Mouse (Mus musculus) liver, postnatal 0 days (tissue): ENCODE results near the gene Akr1b10. TPM values are rescaled to one million over a fixed set of nuclear protein-coding genes. Genes with fewer than 3 reads are reported as not detected.
"Not testable (repeated sequence)": the region's sequence is repeated elsewhere in the genome, so short reads cannot be mapped to it uniquely, and the experiment has no call there.

Source experiments
- ATAC-seq: fragments of 200-750 bp; cut with Nextera tagmentation; 2 replicates; pipeline ENCODE4 v1.8.0; 2017; ENCODE audit warnings: mild to moderate bottlenecking, moderate library complexity
- DNase-seq: peaks from one replicate; pipeline ENCODE4 v3.0.0-alpha.2; 2016
- H3K27ac ChIP-seq: fragments of 300-500 bp; sonication (generic); 2 replicates; pipeline ENCODE4 v1.5.1; 2014; ENCODE audit warnings: antibody characterized with exemption, moderate library complexity, mild to moderate bottlenecking, low read depth
- H3K27me3 ChIP-seq: fragments of 300-500 bp; sonication (generic); 2 replicates; pipeline ENCODE4 v1.6.1; 2014; ENCODE audit warnings: low read length, control low read depth, mixed read lengths; ENCODE audit not compliant: insufficient read depth
- H3K36me3 ChIP-seq: fragments of 300-500 bp; sonication (generic); replicated peaks from 2 replicates; pipeline ENCODE4 v1.6.1; 2014; ENCODE audit warnings: mild to moderate bottlenecking, control low read depth, low read length, moderate library complexity, mixed read lengths; ENCODE audit not compliant: insufficient read depth
- H3K4me1 ChIP-seq: fragments of 300-500 bp; sonication (generic); 2 replicates; pipeline ENCODE4 v1.6.1; 2014; ENCODE audit warnings: antibody characterized with exemption, mild to moderate bottlenecking, control low read depth; ENCODE audit not compliant: insufficient read depth
- H3K4me2 ChIP-seq: fragments of 300-500 bp; sonication (generic); 2 replicates; pipeline ENCODE4 v1.6.1; 2014; ENCODE audit warnings: low read depth, mild to moderate bottlenecking, low read length, moderate library complexity, mixed read lengths
- H3K4me3 ChIP-seq: fragments of 300-500 bp; sonication (generic); 2 replicates; pipeline ENCODE4 v1.5.1; 2014; ENCODE audit warnings: low read depth, low read length
- H3K9ac ChIP-seq: fragments of 300-500 bp; sonication (generic); replicated peaks from 2 replicates; pipeline ENCODE4 v1.6.1; 2014; ENCODE audit warnings: mild to moderate bottlenecking, moderate library complexity
- H3K9me3 ChIP-seq: fragments of 300-500 bp; sonication (generic); 2 replicates; pipeline ENCODE4 v1.6.1; 2016; ENCODE audit warnings: mild to moderate bottlenecking, control low read depth, low read length, mixed read lengths
- CTCF ChIP-seq: sonication (generic); IDR thresholded peaks from 2 replicates; pipeline ENCODE4 v1.5.1; 2016; ENCODE audit warnings: antibody characterized with exemption, low read depth
- EP300 ChIP-seq: IDR thresholded peaks from 2 replicates; pipeline ENCODE4 v1.6.1; 2016; ENCODE audit warnings: antibody characterized with exemption, low read depth, mild to moderate bottlenecking
- WGBS: fragments of 180-500 bp; shearing (Covaris S2); extraction: QIAGEN DNeasy Blood & Tissue Kit; methylation state at CpG from one replicate; pipeline ENCODE4 v1.1.7; 2014; ENCODE audit not compliant: insufficient replicate concordance; 5-methylcytosine and 5-hydroxymethylcytosine counted together
- polyA plus RNA-seq: library from polyadenylated mRNA; unstranded; fragments of >200 nt; fragmentation: Nextera tagmentation; extraction: Ambion mirVana; gene quantifications from 2 replicates; pipeline ENCODE4 v1.2.1, GENCODE M21; 2015

Akr1b10 gene
- polyA plus RNA-seq, 1 experiment from 2014 or later: 7.3 TPM

- DNase-seq (no peak), ATAC-seq (no peak)
- 0 out of 2 replicates have a peak, but pooled peaks cover 3% of the 10 kb centered on the region for H3K4me1 ChIP-seq
- H3K27ac ChIP-seq: no peak overlapping the region
- no peak overlapping the region for H3K4me3 ChIP-seq
- no peak overlapping the region for H3K9ac ChIP-seq
- H3K4me2 ChIP-seq: no peak overlapping the region
- H3K27me3 ChIP-seq: no peaks in the 10 kb centered on the region
- H3K36me3 ChIP-seq: no peaks in the 10 kb centered on the region
- H3K9me3 ChIP-seq: no peaks in the 10 kb centered on the region
- TF ChIP-seq EP300: no peak
- no peak for TF ChIP-seq CTCF
- 56% methylated on average over 10 of the region's 10 CpGs for whole genome bisulfite sequencing
These were observed 39.7 kb upstream of the Akr1b10 start for GRCm38 (mm10) chr6:34344135-34344850.

- no peak overlapping the region for H3K9ac ChIP-seq
- TF ChIP-seq EP300 (no peak), CTCF (no peak)
- WGBS: 34% methylated on average over 9 of the region's 9 CpGs
- no peak overlapping the region for H3K27ac ChIP-seq
- no peak overlapping the region for H3K4me2 ChIP-seq
- H3K4me1 ChIP-seq: 0 out of 2 replicates have a peak, but pooled peaks cover 3% of the 10 kb centered on the region
- ATAC-seq: no peak
- no peaks in the 10 kb centered on the region for H3K36me3 ChIP-seq
- H3K4me3 ChIP-seq: no peak overlapping the region
- no peaks in the 10 kb centered on the region for H3K9me3 ChIP-seq
- DNase-seq: no peak
- no peaks in the 10 kb centered on the region for H3K27me3 ChIP-seq
These were observed 39.1 kb upstream of the Akr1b10 start for GRCm38 (mm10) chr6:34344935-34345334.

GRCm38 (mm10) chr6:34346096-34346898 lies 37.7 kb upstream of the Akr1b10 start:
- no peak for TF ChIP-seq EP300
- peak; percentile 88 for TF ChIP-seq CTCF
- WGBS: 50% methylated on average over 14 of the region's 14 CpGs
- Histone ChIP-seq H3K4me2 (no peak overlapping the region), H3K9ac (no peak overlapping the region), H3K27me3 (no peaks in the 10 kb centered on the region), H3K4me3 (no peak overlapping the region), H3K27ac (no peak overlapping the region), H3K9me3 (no peaks in the 10 kb centered on the region), H3K36me3 (no peaks in the 10 kb centered on the region), H3K4me1 (0 out of 2 replicates have a peak, but pooled peaks cover 3% of the 10 kb centered on the region)
- DNase-seq (peak; percentile 76), ATAC-seq (0 out of 2 replicates have a peak, but pooled peaks have one; percentile 38)

GRCm38 (mm10) chr6:34350037-34350699 lies 33.9 kb upstream of the Akr1b10 start:
- no peak overlapping the region for H3K4me2 ChIP-seq
- H3K9ac ChIP-seq: no peak overlapping the region
- no peaks in the 10 kb centered on the region for H3K36me3 ChIP-seq
- H3K9me3 ChIP-seq: no peaks in the 10 kb centered on the region
- 66% methylated on average over 12 of the region's 12 CpGs for WGBS
- no peak overlapping the region for H3K27ac ChIP-seq
- ATAC-seq: no peak
- H3K27me3 ChIP-seq: no peaks in the 10 kb centered on the region
- no peak for TF ChIP-seq CTCF
- no peak for TF ChIP-seq EP300
- 0 out of 2 replicates have a peak, but pooled peaks cover under 1% of the 10 kb centered on the region for H3K4me1 ChIP-seq
- no peak overlapping the region for H3K4me3 ChIP-seq
- DNase-seq: no peak

- not testable (repeated sequence) for H3K27ac ChIP-seq, H3K4me2 ChIP-seq, H3K36me3 ChIP-seq, DNase-seq, H3K4me1 ChIP-seq, H3K9ac ChIP-seq, H3K4me3 ChIP-seq, H3K9me3 ChIP-seq, ATAC-seq, H3K27me3 ChIP-seq
- 38% methylated on average over 10 of the region's 10 CpGs for WGBS
These were observed 32.5 kb upstream of the Akr1b10 start for GRCm38 (mm10) chr6:34351481-34351880.

DNA sequence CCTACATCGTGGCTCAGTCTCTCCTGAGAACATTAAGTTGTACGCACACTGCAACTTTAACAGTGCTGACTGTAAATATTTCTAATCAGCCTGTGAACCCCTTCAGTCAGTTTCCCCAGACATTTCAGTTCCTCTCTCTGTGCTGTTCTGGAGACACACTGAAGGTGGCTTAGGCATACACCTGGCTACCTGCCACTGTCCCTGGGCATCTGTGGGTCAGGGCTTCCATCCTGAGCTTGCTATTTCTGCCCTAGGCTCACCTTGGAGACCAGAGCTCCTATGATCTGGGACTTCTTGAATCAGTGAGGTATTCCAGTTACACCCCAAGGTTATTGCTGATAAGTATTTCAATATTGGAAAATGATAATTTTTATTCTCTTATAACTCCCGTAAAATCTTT lies 31.6 kb upstream of the Akr1b10 start:
- DNase-seq (no peak), ATAC-seq (no peak)
- 77% methylated on average over 3 of the region's 3 CpGs for WGBS

More for the DNA sequence above, 31.6 kb upstream of the Akr1b10 start:
- Histone ChIP-seq H3K9me3 (no peaks in the 10 kb centered on the region), H3K4me3 (no peak overlapping the region), H3K4me2 (no peak overlapping the region), H3K36me3 (no peaks in the 10 kb centered on the region), H3K27ac (no peak overlapping the region), H3K9ac (no peak overlapping the region), H3K27me3 (no peaks in the 10 kb centered on the region), H3K4me1 (no peaks in the 10 kb centered on the region)
- TF ChIP-seq EP300 (no peak), CTCF (no peak)
